Mouse (Mus musculus) retina, embryonic 14.5 days (tissue): ENCODE measurements at regions not wholly inside any gene's neighbourhood (a gene's known extent, or its start where the extent isn't known, plus 50 kb on each side); places are given as distances from the start of the nearest gene placed in this dataset.
"Not testable (repeated sequence)": the region's sequence is repeated elsewhere in the genome, so short reads cannot be mapped to it uniquely, and the experiment has no call there.

Experiments
- DNase-seq: peaks from one replicate; pipeline ENCODE4 v3.0.0-alpha.2; 2015; ENCODE audit warnings: low spot score

GRCm38 (mm10) chr2:129883417-129883816, 83.1 kb downstream of the Stk35 start:
- no peak for DNase-seq

- no peak for DNase-seq
These were observed 84.0 kb downstream of the Stk35 start for GRCm38 (mm10) chr2:129884316-129884715.

- DNase-seq = no peak
These were observed 85.2 kb downstream of the Stk35 start for GRCm38 (mm10) chr2:129885536-129885935.

- no peak for DNase-seq
These were observed 92.9 kb downstream of the Stk35 start for GRCm38 (mm10) chr2:129893231-129893630.

- no peak for DNase-seq
These were observed 93.5 kb downstream of the Stk35 start for GRCm38 (mm10) chr2:129893832-129894231.

- DNase-seq = no peak
These were observed 94.6 kb downstream of the Stk35 start for GRCm38 (mm10) chr2:129894906-129895305.

- DNase-seq = no peak
These were observed 95.1 kb downstream of the Stk35 start for GRCm38 (mm10) chr2:129895369-129895768.

GRCm38 (mm10) chr2:129896696-129897095, 96.4 kb downstream of the Stk35 start:
- no peak for DNase-seq

GRCm38 (mm10) chr2:129903383-129904135, 103.2 kb downstream of the Stk35 start:
- DNase-seq = no peak

- DNase-seq = peak; percentile 72
These were observed 104.4 kb downstream of the Stk35 start for GRCm38 (mm10) chr2:129904753-129905152.

GRCm38 (mm10) chr2:129908701-129909425, 103.3 kb upstream of the Tgm3 start:
- peak; percentile 93 for DNase-seq

- DNase-seq = no peak
These were observed 100.8 kb upstream of the Tgm3 start for GRCm38 (mm10) chr2:129911203-129911921.

- DNase-seq = no peak
These were observed 99.6 kb upstream of the Tgm3 start for GRCm38 (mm10) chr2:129912556-129912955.

- DNase-seq = no peak
These were observed 97.9 kb upstream of the Tgm3 start for GRCm38 (mm10) chr2:129914261-129914660.

- DNase-seq = no peak
These were observed 95.7 kb upstream of the Tgm3 start for GRCm38 (mm10) chr2:129916411-129916810.

- no peak for DNase-seq
These were observed 93.9 kb upstream of the Tgm3 start for GRCm38 (mm10) chr2:129918141-129918790.

GRCm38 (mm10) chr2:129919551-129919950, 92.6 kb upstream of the Tgm3 start:
- DNase-seq = no peak

- DNase-seq = no peak
These were observed 84.9 kb upstream of the Tgm3 start for GRCm38 (mm10) chr2:129927218-129927617.

- no peak for DNase-seq
These were observed 78.6 kb upstream of the Tgm3 start for GRCm38 (mm10) chr2:129933578-129933977.

- DNase-seq = no peak
These were observed 69.3 kb upstream of the Tgm3 start for GRCm38 (mm10) chr2:129942824-129943223.

- DNase-seq = peak; percentile 21
These were observed 64.1 kb upstream of the Tgm3 start for GRCm38 (mm10) chr2:129947847-129948553.

GRCm38 (mm10) chr2:129949786-129950185, 62.4 kb upstream of the Tgm3 start:
- not testable (repeated sequence) for DNase-seq
